Mouse (Mus musculus) embryonic fibroblast, embryonic 13.5 days (primary cell): Measurements from ENCODE around the gene Bhlha9.

Experiments
- CTCF ChIP-seq: IDR thresholded peaks from 2 replicates; pipeline ENCODE4 v1.5.1; 2011; ENCODE audit warnings: mild to moderate bottlenecking, control low read depth, low read length, moderate library complexity, borderline replicate concordance; ENCODE audit not compliant: insufficient read depth
- POLR2A ChIP-seq: IDR thresholded peaks from 2 replicates; pipeline ENCODE4 v1.6.1; 2011; ENCODE audit warnings: low read depth, mild to moderate bottlenecking, control low read depth, low read length, moderate library complexity

GRCm38 (mm10) chr11:76647062-76647461 is 25.2 kb upstream of the Bhlha9 start:
- TF ChIP-seq CTCF: no peak
- TF ChIP-seq POLR2A: no peak
